Mouse (Mus musculus) midbrain, embryonic 16.5 days (tissue): ENCODE measurements at regions not wholly inside any gene's neighbourhood (a gene's known extent, or its start where the extent isn't known, plus 50 kb on each side); places are given as distances from the start of the nearest gene placed in this dataset. TPM values are rescaled to one million over a fixed set of nuclear protein-coding genes. Genes with fewer than 3 reads are reported as not detected.

Experiments used
- ATAC-seq: fragments of 200-750 bp; cut with Nextera tagmentation; 2 replicates; pipeline ENCODE4 v1.8.0; 2017; ENCODE audit warnings: moderate TSS enrichment
- H3K27ac ChIP-seq: fragments of 300-500 bp; sonication (generic); 2 replicates; pipeline ENCODE4 v1.5.1; 2014; ENCODE audit warnings: mild to moderate bottlenecking, low read length, mixed read lengths
- H3K27me3 ChIP-seq: fragments of 300-500 bp; sonication (generic); 2 replicates; pipeline ENCODE4 v1.6.1; 2014; ENCODE audit warnings: low read depth, low read length, mixed read lengths; ENCODE audit not compliant: control insufficient read depth, insufficient read depth
- H3K36me3 ChIP-seq: fragments of 300-500 bp; sonication (generic); 2 replicates; pipeline ENCODE4 v1.6.1; 2014; ENCODE audit warnings: mild to moderate bottlenecking, low read length, moderate library complexity, mixed read lengths; ENCODE audit not compliant: control insufficient read depth, insufficient read depth
- H3K4me1 ChIP-seq: fragments of 300-500 bp; sonication (generic); 2 replicates; pipeline ENCODE4 v1.6.1; 2014; ENCODE audit warnings: mild to moderate bottlenecking, low read length, mixed read lengths; ENCODE audit not compliant: control insufficient read depth, insufficient read depth
- H3K4me2 ChIP-seq: fragments of 300-500 bp; sonication (generic); 2 replicates; pipeline ENCODE4 v1.6.1; 2014; ENCODE audit warnings: mild to moderate bottlenecking, low read length, mixed read lengths
- H3K4me3 ChIP-seq: fragments of 300-500 bp; sonication (generic); 2 replicates; pipeline ENCODE4 v1.5.1; 2014; ENCODE audit warnings: low read depth, mild to moderate bottlenecking, low read length, moderate library complexity, mixed read lengths
- H3K9ac ChIP-seq: fragments of 300-500 bp; sonication (generic); 2 replicates; pipeline ENCODE4 v1.6.1; 2014; ENCODE audit warnings: low read depth, low read length, mixed read lengths
- H3K9me3 ChIP-seq: fragments of 300-500 bp; sonication (generic); replicated peaks from 2 replicates; pipeline ENCODE4 v1.6.1; 2014; ENCODE audit warnings: mild to moderate bottlenecking, low read length, mixed read lengths; ENCODE audit not compliant: control insufficient read depth, poor library complexity, severe bottlenecking
- WGBS: fragments of 180-500 bp; shearing (Covaris S2); extraction: QIAGEN DNeasy Blood & Tissue Kit; methylation state at CpG from one replicate; pipeline ENCODE4 v1.1.7; 2014; 5-methylcytosine and 5-hydroxymethylcytosine counted together
- microRNA counts: library from miRNA; unstranded; fragments of <30 nt; microRNA quantifications from one replicate; lab custom pipeline; 2016
- microRNA-seq: library from miRNA; unstranded; fragments of <30 nt; microRNA quantifications from one replicate; pipeline ENCODE4, GENCODE M21; 2017

DNA sequence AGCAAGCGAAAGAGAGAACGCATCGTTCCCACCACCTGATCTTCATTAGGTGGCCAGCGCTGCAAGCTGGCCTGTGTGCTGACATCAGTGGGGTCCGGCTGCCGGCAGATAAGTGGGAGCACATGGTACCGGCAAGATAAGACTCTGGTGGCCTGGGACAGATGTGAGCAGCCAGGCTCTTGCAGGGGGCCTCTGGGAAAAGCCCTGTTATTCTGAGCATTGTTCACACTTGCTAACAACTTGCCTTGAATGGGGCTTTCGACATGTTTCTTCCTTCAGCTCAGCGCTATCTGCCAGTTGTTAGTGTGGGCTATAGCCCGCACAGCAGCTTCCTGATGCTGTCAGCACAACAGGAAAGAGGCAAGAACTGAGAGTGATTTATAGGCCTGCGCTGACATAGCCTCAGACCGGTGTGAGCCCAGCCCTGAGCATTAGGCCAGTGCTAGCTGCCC lies 57.9 kb upstream of the Runx1 start:
- ATAC-seq, result no peak
- Histone ChIP-seq H3K9ac (no peak overlapping the region), H3K27ac (no peak overlapping the region), H3K4me3 (no peak overlapping the region), H3K36me3 (no peaks in the 10 kb centered on the region), H3K27me3 (no peaks in the 10 kb centered on the region), H3K9me3 (no peaks in the 10 kb centered on the region), H3K4me2 (no peak overlapping the region), H3K4me1 (no peaks in the 10 kb centered on the region)
- WGBS, result 75% methylated on average over 12 of the region's 12 CpGs

DNA sequence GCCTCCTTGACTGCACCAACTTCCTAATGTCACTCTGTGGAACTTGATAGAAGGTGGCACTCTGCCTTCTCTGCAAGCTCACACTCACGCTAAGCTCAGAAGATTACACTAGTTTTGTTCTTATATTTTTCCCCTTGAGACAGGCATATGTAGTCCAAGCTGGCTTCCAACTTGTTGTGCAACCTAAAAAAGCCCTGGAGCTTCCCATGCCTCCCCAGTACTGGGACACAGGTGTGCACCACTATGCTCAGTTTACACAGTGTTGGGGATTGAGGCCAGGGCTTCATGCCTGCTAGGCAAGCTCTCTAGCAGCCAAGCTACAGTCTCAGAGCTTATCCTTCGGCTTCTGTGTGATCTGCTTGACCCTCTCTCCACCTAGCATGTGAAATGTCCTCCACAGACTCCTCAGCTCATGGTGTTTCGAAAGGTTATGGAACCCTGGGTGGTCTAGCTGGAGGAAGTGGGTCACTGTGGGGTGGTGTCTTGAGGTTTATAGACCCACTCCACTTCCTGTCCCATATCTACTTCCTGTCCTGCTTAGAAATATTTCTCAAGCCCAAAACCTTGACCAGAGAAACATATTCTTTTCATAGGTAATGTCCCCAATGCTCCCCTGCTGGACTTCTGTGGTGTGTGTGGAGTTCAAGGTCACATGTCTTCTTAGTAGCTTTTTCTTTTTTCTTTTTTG lies 54.6 kb upstream of the Runx1 start:
- Histone ChIP-seq H3K36me3 (no peaks in the 10 kb centered on the region), H3K27ac (no peak overlapping the region), H3K4me3 (no peak overlapping the region), H3K4me2 (no peak overlapping the region), H3K9me3 (no peaks in the 10 kb centered on the region), H3K27me3 (no peaks in the 10 kb centered on the region), H3K9ac (no peak overlapping the region), H3K4me1 (no peaks in the 10 kb centered on the region)
- no peak for ATAC-seq
- WGBS, result 88% methylated on average over 3 of the region's 3 CpGs

DNA sequence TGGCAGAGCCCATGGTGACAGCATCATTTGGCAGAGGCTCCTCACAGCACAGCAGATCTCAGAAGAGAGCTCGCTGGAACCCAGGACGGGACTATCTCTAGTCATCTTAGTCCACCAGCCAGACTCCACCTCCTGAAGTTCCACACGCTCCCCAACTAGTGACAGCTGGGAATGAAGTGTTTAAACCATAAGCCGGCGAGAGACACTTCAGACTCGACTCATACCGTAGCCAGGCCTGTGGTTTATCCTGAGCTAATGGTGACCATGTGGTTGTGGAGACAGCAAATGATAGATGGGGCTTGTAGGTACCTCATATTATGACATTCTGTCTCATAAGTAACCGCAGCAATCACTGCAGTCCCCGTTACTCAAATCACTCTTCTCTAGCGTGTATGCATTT lies 52.1 kb upstream of the Runx1 start:
- no peaks in the 10 kb centered on the region for H3K27me3 ChIP-seq
- H3K9me3 ChIP-seq, result no peaks in the 10 kb centered on the region
- no peak overlapping the region for H3K4me3 ChIP-seq
- H3K27ac ChIP-seq, result no peak overlapping the region
- no peak overlapping the region for H3K4me2 ChIP-seq
- 92% methylated on average over 10 of the region's 10 CpGs for WGBS
- no peaks in the 10 kb centered on the region for H3K4me1 ChIP-seq
- H3K9ac ChIP-seq, result no peak overlapping the region
- ATAC-seq, result no peak
- H3K36me3 ChIP-seq, result no peaks in the 10 kb centered on the region

MicroRNAs in the stretch of these regions (microRNA counts, 519-probe panel; counts per million panel counts)
- 692 counts per million, percentile 20 among the panel's probes with 10 or more counts for microRNA mmu-miR-802 (lab: Ali Mortazavi, UCI)

Small RNAs in the stretch of these regions (microRNA-seq; reads per million reads assigned to microRNA genes)
- not detected for gene Gm28003
- not detected for gene Mir802
